Mouse (Mus musculus) cerebellum, postnatal 4 days (tissue): ENCODE data around the gene Brdt.

Experiments
- DNase-seq, 2 experiments: peaks; one replicate each; pipeline ENCODE4 v3.0.0; 2022; ENCODE audit warnings: low spot score in 2 of 2, mixed read lengths in 1 of 2

The Brdt gene

DNA sequence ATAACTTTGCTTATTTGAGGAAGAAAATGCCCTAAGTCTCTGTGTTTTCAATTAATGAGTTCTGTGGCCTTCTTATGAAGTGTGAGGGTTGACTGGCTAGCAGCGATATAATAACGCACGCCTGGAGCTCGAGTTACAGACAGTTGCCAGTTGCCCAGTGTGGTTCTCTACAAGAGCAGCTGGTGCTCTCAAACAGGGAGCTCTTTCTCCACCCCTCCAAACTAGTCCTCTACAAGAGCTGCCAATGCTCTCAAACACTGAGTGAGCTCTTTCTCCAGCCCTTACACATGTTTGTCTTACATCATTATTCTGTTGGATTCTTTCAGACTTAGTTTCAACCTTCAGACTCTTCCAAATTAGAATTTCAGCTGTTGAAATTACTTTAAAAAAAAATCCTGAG lies 80.4 kb downstream of the Brdt start:
- no peak for DNase-seq

DNA sequence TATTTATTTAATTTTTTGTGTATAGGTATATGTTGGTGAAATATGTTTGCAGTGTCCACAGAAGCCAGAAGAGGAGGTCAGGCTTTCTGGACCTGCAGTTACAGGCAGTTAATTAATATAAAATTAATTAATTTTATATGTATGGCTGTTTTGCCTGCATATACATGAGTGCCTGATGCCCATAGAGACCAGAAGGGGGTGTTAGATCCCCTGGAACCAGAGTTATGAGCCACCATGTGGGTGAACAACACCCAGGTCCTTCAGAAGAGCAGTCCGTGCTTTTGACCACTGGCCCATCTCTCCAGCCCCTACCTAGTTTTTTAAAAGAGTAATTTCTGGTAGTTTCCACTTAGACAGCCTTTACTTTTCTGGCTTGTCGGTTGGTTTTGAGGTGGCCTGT lies 81.3 kb downstream of the Brdt start:
- DNase-seq, result no peak

DNA sequence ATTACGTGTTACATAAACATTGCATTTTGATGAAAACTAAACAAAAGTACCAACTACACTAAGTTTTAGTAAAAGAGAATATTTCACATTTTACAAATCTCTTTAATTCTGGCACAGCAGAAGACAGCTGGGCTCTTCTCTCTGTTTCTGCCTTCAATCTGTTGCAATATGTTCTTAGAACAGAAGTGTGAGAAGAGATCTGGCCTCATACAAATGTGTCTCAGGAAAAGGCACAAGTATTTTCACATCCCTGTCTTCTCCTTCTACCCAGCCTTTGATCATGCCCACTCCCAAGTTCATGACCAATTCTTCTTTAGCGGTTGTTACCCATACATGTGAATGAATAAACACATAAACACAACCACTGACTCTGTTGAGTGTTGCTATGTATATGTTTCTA lies 84.1 kb downstream of the Brdt start:
- no peak for DNase-seq

DNA sequence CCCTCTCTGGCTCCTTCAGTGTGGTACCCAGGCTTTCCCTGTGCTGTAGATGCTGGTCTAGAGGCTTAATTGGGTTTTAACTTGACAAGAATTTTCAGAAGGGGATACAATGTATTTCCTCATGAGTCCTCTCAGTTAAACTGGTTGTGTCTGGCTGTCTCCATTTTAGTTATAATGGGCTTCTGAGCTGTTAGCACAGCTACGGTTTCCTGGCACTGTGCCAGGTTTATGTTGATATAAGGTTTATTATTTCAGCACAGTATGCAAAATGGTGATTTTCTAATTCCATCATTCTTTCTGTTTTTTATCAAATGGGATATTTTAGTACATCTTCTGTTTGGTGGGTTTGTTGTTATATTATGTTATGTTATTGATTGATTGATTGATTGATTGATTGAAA lies 90.7 kb downstream of the Brdt start:
- no peak for DNase-seq

DNA sequence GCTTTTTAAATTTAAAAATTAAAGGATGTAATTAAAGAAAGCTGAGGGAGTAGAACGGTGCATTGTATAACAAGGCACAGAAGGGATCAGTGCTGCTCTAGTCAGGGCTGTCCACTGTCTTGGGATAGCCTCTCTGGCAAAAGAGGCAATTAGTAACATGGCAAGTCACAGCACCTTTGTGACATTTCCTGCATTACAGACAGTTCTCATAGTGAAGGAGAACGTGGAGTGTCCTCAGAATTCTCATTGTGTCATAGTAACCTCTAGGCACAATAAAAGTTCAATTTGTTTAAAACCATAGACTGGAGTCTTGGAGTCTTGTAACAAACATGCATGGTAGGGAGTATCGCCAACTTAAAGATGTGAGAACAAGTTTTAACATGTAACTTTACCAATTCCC lies 100.3 kb downstream of the Brdt start, which contains the start of gene Lpcat2b:
TSS of gene Lpcat2b (plus strand) at position 301 of the 400 bp plus-strand sequence.
- no peak for DNase-seq

DNA sequence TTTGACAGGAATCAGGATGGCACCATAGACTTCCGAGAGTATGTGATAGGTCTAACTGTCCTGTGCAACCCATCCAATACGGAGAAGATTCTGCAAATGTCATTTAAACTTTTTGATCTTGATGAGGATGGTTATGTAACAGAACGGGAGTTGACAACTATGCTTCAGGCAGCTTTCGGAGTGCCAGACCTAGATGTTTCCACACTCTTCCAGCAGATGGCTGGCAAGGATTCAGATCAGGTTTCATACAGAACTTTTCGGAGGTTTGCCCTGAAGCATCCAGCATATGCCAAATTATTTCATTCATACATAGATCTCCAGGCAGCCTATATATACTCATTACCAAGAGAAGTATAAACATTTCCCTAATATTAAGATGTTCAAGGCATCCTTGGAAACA lies 103.0 kb downstream of the Brdt start:
- no peak for DNase-seq

DNA sequence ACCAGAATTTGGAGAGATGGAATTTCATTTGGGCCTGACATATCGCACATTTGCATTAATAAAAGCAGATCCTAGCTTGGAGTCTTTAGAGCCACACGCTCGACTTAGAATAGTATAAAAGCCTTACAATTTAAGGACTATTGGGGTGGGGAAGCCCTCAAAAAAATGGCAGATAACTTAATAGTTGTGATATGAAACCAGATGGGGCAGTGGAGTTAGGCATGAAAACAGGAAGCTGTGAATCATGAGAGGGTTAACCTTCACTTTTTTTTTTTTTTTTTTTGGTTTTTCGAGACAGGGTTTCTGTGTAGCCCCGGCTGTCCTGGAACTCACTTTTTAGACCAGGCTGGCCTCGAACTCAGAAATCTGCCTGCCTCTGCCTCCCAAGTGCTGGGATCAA lies 105.2 kb downstream of the Brdt start:
- DNase-seq, result no peak
